ENCODE assay signal across 8 mouse cellular contexts in genomic region chr17:27636132-27637020, GRCm38 (mm10). TPM values are rescaled to one million over a fixed set of nuclear protein-coding genes. Genes with fewer than 3 reads are reported as not detected.
DNase-seq lines count a peak whose midpoint lies in the region; ATAC-seq and TF ChIP-seq lines count a peak whose summit lies in the region.

Gene Rps10 (minus strand): TSS chr17:27636669.

- TF ChIP-seq EP300 in liver, postnatal 0 days (IDR thresholded peaks at IDR 0.05; ENCODE audit: low read depth) = no peak

- H3K9me3 ChIP-seq in intestine, embryonic 14.5 days (ENCODE audit: control insufficient read depth, low read length) = no peaks in the 10 kb centered on the region
- H3K9me3 ChIP-seq in liver, postnatal 0 days (ENCODE audit: low read length) = no peaks in the 10 kb centered on the region

- no peak for TF ChIP-seq CTCF in lung, adult 2 months (IDR thresholded peaks at IDR 0.05; ENCODE audit: insufficient read depth, low read length)
- TF ChIP-seq CTCF in liver, postnatal 0 days (IDR thresholded peaks at IDR 0.05; ENCODE audit: low read depth) = no peak

- peak within 1 kb of the TSS; percentile 41 for H3K4me2 ChIP-seq in intestine, embryonic 14.5 days (ENCODE audit: low read length)
- peak within 1 kb of the TSS; percentile 89 for H3K4me2 ChIP-seq in liver, postnatal 0 days (ENCODE audit: low read depth, low read length)

- WGBS in lung, adult 2 months = 64% methylated on average over 18 of the region's 18 CpGs
- WGBS in intestine, embryonic 14.5 days = 33% methylated on average over 18 of the region's 18 CpGs
- WGBS in liver, postnatal 0 days (ENCODE audit: insufficient replicate concordance) = 60% methylated on average over 18 of the region's 18 CpGs

- H3K27me3 ChIP-seq in intestine, embryonic 14.5 days (replicated peaks; ENCODE audit: control insufficient read depth, insufficient read depth, low read length) = no peaks in the 10 kb centered on the region
- H3K27me3 ChIP-seq in liver, postnatal 0 days (ENCODE audit: insufficient read depth, low read length) = no peaks in the 10 kb centered on the region

- peaks cover 29% of the 10 kb centered on the region for H3K36me3 ChIP-seq in intestine, embryonic 14.5 days (ENCODE audit: control insufficient read depth, insufficient read depth, low read length)
- peaks cover 24% of the 10 kb centered on the region for H3K36me3 ChIP-seq in liver, postnatal 0 days (replicated peaks; ENCODE audit: insufficient read depth, low read length)

- peak within 1 kb of the TSS; percentile 36; the same call in 1 of the 2 replicates for H3K9ac ChIP-seq in intestine, embryonic 14.5 days (ENCODE audit: low read length)
- peak within 1 kb of the TSS; percentile 88; the same call in 1 of the 2 replicates for H3K9ac ChIP-seq in liver, postnatal 0 days (replicated peaks)

- TF ChIP-seq POLR2A in lung, adult 2 months (IDR thresholded peaks at IDR 0.05; ENCODE audit: borderline replicate concordance, extremely low read depth, low read depth, low read length) = no peak

- H3K27ac ChIP-seq in intestine, embryonic 14.5 days (ENCODE audit: low read depth) = peak within 1 kb of the TSS; percentile 86
- peak within 1 kb of the TSS; percentile 68 for H3K27ac ChIP-seq in liver, postnatal 0 days (ENCODE audit: low read depth)

- H3K4me1 ChIP-seq in lung, adult 2 months (ENCODE audit: control insufficient read depth, insufficient read depth, low read length) = peaks cover 9% of the 10 kb centered on the region; the same call in 1 of the 2 replicates
- H3K4me1 ChIP-seq in intestine, embryonic 14.5 days (replicated peaks; ENCODE audit: control insufficient read depth, insufficient read depth, low read length) = peaks cover 30% of the 10 kb centered on the region
- peaks cover 19% of the 10 kb centered on the region for H3K4me1 ChIP-seq in liver, postnatal 0 days (ENCODE audit: insufficient read depth)

- peak within 1 kb of the TSS; percentile 42 for H3K4me3 ChIP-seq in lung, adult 2 months (replicated peaks; ENCODE audit: extremely low read depth, low read depth, low read length)
- H3K4me3 ChIP-seq in intestine, embryonic 14.5 days (ENCODE audit: low read depth, low read length) = peak within 1 kb of the TSS; percentile 98
- peak within 1 kb of the TSS; percentile 85 for H3K4me3 ChIP-seq in liver, postnatal 0 days (ENCODE audit: low read depth, low read length)

- DNase-seq in lung, adult 2 months = no peak
- no peak for DNase-seq in lung, postnatal 25 days (ENCODE audit: low spot score)
- peak; percentile 57 for DNase-seq in brain, adult 2 months (ENCODE audit: low read depth, low spot score)
- DNase-seq in gastrocnemius, postnatal 25 days = no peak
- no peak for DNase-seq in intestine, embryonic 14.5 days (ENCODE audit: low spot score)
- peak; percentile 42 for DNase-seq in liver, postnatal 0 days
- peak; percentile 64 for DNase-seq in testis, postnatal 14 days (ENCODE audit: low spot score)
- DNase-seq in right cerebral cortex, adult 18-20 months = no peak

- 0 out of 2 replicates have a peak, but pooled peaks have one; percentile 20 for ATAC-seq in intestine, embryonic 14.5 days (replicated peaks; ENCODE audit: low FRiP score, low TSS enrichment, low read depth)
- ATAC-seq in liver, postnatal 0 days = peak; percentile 16

RNA-seq across cellular contexts. Expression of gene Rps10, which starts in this region (rescaled TPM):
- 803 and 904 TPM in 2 replicates for polyA plus RNA-seq in lung, adult 2 months (2012; rRNA removed)
- 100 to 1,000 TPM; 325 to 356 TPM for total RNA-seq in gastrocnemius, postnatal 25 days (2021)
- 1,235 and 1,299 TPM in 2 replicates for polyA plus RNA-seq in intestine, embryonic 14.5 days (2014; fragmentation: Nextera tagmentation; extraction: Ambion mirVana)
- 523 and 535 TPM in 2 replicates for polyA plus RNA-seq in liver, postnatal 0 days (2015; fragmentation: Nextera tagmentation; extraction: Ambion mirVana)

Comparison
In these comparisons a context has a peak if more than half of its experiments do, and no peak if none do; other contexts are left out.
1. DNase-seq: peak in brain, adult 2 months (single experiment), liver, postnatal 0 days (single experiment) and testis, postnatal 14 days (single experiment); none in lung, adult 2 months (single experiment), lung, postnatal 25 days (single experiment), gastrocnemius, postnatal 25 days (single experiment), intestine, embryonic 14.5 days (single experiment) and right cerebral cortex, adult 18-20 months (single experiment).
2. H3K4me3 ChIP-seq: peak in every context shown above with its lines; median percentile 98 in intestine, embryonic 14.5 days; 85 in liver, postnatal 0 days; 42 in lung, adult 2 months.